Mouse (Mus musculus) spleen, postnatal 0 days (tissue): Measurements from ENCODE around the gene Pear1. TPM values are rescaled to one million over a fixed set of nuclear protein-coding genes. Genes with fewer than 3 reads are reported as not detected.

ENCODE experiments used
- polyA plus RNA-seq: library from polyadenylated mRNA; unstranded; fragments of >200 nt; fragmentation: Nextera tagmentation; extraction: Ambion mirVana; gene quantifications from 2 replicates; pipeline ENCODE4 v1.2.1, GENCODE M21; 2015

Pear1 gene
- 10.1 and 11.7 TPM in 2 replicates for polyA plus RNA-seq

GRCm38 (mm10) chr3:87824206-87824605 lies at the start of gene Pear1:
Pear1 (minus strand) TSS chr3:87824306.

GRCm38 (mm10) chr3:87846650-87847110 lies 22.6 kb upstream of the Pear1 start, which contains the start of gene Sh2d2a:
Sh2d2a (plus strand) TSS chr3:87846755.

DNA sequence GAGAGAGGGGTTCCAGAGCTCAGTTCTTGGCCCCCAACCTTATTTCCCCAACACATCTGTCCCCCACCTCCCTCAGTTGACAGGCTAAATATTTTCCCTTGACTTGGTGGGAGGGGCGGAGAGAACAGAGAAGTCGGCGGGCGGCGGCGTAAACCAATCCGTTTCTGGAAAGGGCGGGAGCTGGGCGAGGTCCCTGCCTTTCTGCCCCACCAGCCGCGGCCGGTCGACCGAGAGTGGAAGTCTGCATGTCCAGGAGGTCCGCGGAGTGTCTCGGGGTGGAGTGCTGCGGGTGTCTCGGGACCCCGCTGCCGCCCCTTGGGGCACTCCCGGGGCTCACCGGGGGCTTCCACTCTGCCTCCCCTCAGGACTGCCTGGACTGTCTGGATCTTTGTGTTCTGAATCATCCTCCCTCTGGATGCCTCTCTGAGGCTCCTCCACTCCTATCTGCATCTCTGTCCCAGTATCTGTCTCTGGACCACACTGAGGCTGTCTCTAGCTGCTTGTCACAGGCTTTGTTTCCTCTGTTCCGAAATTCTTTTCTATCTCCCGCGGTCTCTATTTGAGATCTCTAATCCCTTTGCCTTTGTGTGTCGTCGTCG lies 27.3 kb downstream of the Pear1 start, which contains the start of gene Insrr:
TSS of gene Insrr (plus strand) at position 216 of the 599 bp plus-strand sequence.

GRCm38 (mm10) chr3:87794922-87795325 lies 29.2 kb downstream of the Pear1 start, which contains the start of gene Ntrk1:
Ntrk1 (minus strand) TSS chr3:87795162.

DNA sequence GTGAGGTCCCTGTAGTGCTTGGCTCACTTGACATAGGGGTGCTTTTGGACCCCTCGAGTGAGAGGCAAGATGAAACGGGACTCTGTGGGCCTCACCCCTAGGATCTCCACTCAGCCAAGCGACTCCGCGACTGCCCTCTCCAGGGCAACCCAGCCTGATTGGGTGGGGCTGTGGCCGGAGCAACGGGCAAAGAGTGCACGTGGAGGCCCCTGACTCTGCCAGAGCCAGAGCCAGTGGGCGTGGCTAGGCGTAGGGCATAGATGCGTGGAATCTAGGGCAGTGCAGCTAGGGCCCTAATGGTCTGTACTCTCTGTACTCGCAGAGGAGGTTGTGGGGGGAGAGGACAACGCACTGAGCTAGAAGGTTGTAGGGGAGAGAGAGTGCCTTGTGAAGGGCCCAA lies 75.7 kb downstream of the Pear1 start, which contains the start of gene Lrrc71:
TSS of gene Lrrc71 (minus strand) at position 195 of the 400 bp plus-strand sequence.

Other genes with a start within 250 kb of the Pear1 start
- 2.9 and 4.3 TPM in 2 replicates for gene Arhgef11, start 206.7 kb downstream of the Pear1 start, polyA plus RNA-seq
- 0.17 and 0.23 TPM in 2 replicates for gene Lrrc71, start 75.7 kb downstream of the Pear1 start, polyA plus RNA-seq
- gene Ntrk1, start 29.1 kb downstream of the Pear1 start, polyA plus RNA-seq: 0.06 and 0.18 TPM in 2 replicates
- not detected in 2 replicates for gene Insrr, start 27.4 kb downstream of the Pear1 start, polyA plus RNA-seq
- gene Sh2d2a, start 22.4 kb upstream of the Pear1 start, polyA plus RNA-seq: 0.79 and 1.2 TPM in 2 replicates
- gene Prcc, start 61.3 kb upstream of the Pear1 start, polyA plus RNA-seq: 9.0 and 10.1 TPM in 2 replicates
- gene Hdgf, start 82.0 kb upstream of the Pear1 start, polyA plus RNA-seq: 277 and 306 TPM in 2 replicates
- 55.8 and 56.3 TPM in 2 replicates for gene Mrpl24, start 95.2 kb upstream of the Pear1 start, polyA plus RNA-seq
- gene Isg20l2, start 106.0 kb upstream of the Pear1 start, polyA plus RNA-seq: 31.2 TPM in 2 replicates
- 8.6 and 9.3 TPM in 2 replicates for gene Rrnad1, start 106.4 kb upstream of the Pear1 start, polyA plus RNA-seq
- gene Crabp2, start 124.4 kb upstream of the Pear1 start, polyA plus RNA-seq: 0.13 and 0.23 TPM in 2 replicates
- gene Nes, start 146.8 kb upstream of the Pear1 start, polyA plus RNA-seq: 3.8 and 4.2 TPM in 2 replicates
- 0.04 TPM in 1 of 2 replicates, not detected in the other for gene Bcan, start 175.9 kb upstream of the Pear1 start, polyA plus RNA-seq
- not detected in 2 replicates for gene Hapln2, start 203.3 kb upstream of the Pear1 start, polyA plus RNA-seq
- gene Gpatch4, start 218.8 kb upstream of the Pear1 start, polyA plus RNA-seq: 24.4 and 25.0 TPM in 2 replicates
- 54.5 and 63.5 TPM in 2 replicates for gene Naxe, start 234.2 kb upstream of the Pear1 start, polyA plus RNA-seq